In genomic region chr1:78203622-78204211, GRCm38 (mm10) we compare ENCODE assay signal across 8 mouse cellular contexts. TPM values are rescaled to one million over a fixed set of nuclear protein-coding genes. Genes with fewer than 3 reads are reported as not detected.
DNase-seq lines count a peak whose midpoint lies in the region; ATAC-seq and TF ChIP-seq lines count a peak whose summit lies in the region.

No protein-coding gene starts in this region.

- H3K9ac ChIP-seq in hindbrain, embryonic 15.5 days, result no peak overlapping the region
- peak overlapping the region; percentile 59 for H3K9ac ChIP-seq in midbrain, embryonic 12.5 days (replicated peaks)

- H3K27me3 ChIP-seq in hindbrain, embryonic 15.5 days, result peaks cover 72% of the 10 kb centered on the region
- H3K27me3 ChIP-seq in midbrain, embryonic 12.5 days, result peaks cover 93% of the 10 kb centered on the region

- intact Hi-C loops in left cerebral cortex, postnatal 25 days (cut with DNase I), result loop anchor here (5.0 kb wide), 1 partner anchor 61 kb away; no protein-coding TSS in a partner anchor

- peak overlapping the region; percentile 57 for H3K4me2 ChIP-seq in hindbrain, embryonic 15.5 days
- peak overlapping the region; percentile 59 for H3K4me2 ChIP-seq in midbrain, embryonic 12.5 days (replicated peaks)

- H3K4me3 ChIP-seq in layer of hippocampus, adult 2 months, result peak overlapping the region; percentile 45
- H3K4me3 ChIP-seq in hindbrain, embryonic 15.5 days, result peak overlapping the region; percentile 32
- peak overlapping the region; percentile 37 for H3K4me3 ChIP-seq in midbrain, embryonic 12.5 days

- TF ChIP-seq CTCF in layer of hippocampus, adult 2 months (conservative IDR thresholded peaks at IDR 0.05), result no peak

- H3K9me3 ChIP-seq in hindbrain, embryonic 15.5 days, result no peaks in the 10 kb centered on the region
- H3K9me3 ChIP-seq in midbrain, embryonic 12.5 days, result no peaks in the 10 kb centered on the region

- under 1% methylated on average over 33 of the region's 33 CpGs for WGBS in hindbrain, embryonic 15.5 days
- 1% methylated on average over 32 of the region's 33 CpGs for WGBS in midbrain, embryonic 12.5 days

- peak; percentile 69; the same call in 1 of the 2 replicates for ATAC-seq in hindbrain, embryonic 15.5 days (ENCODE audit: low FRiP score, low read depth)
- ATAC-seq in midbrain, embryonic 12.5 days (ENCODE audit: low FRiP score, low read depth), result peak; percentile 18

- DNase-seq in layer of hippocampus, adult 2 months (ENCODE audit: low spot score in 2 of 2), result no peak
- DNase-seq in layer of hippocampus, adult 9-10 months (ENCODE audit: low spot score), result no peak
- DNase-seq in embryo, embryonic 9.5 days (ENCODE audit: extremely low spot score), result peak; percentile 52
- DNase-seq in testis, postnatal 10 days (ENCODE audit: low spot score), result no peak
- no peak for DNase-seq in left cerebral cortex, postnatal 25 days (ENCODE audit: low spot score in 2 of 2)
- DNase-seq in kidney, postnatal 25 days, result no peak

- H3K4me1 ChIP-seq in hindbrain, embryonic 15.5 days (replicated peaks), result peaks cover 13% of the 10 kb centered on the region
- H3K4me1 ChIP-seq in midbrain, embryonic 12.5 days, result peaks cover 9% of the 10 kb centered on the region

- no peak overlapping the region for H3K27ac ChIP-seq in layer of hippocampus, adult 2 months
- no peak overlapping the region for H3K27ac ChIP-seq in hindbrain, embryonic 15.5 days (replicated peaks)
- peak overlapping the region; percentile 35; the same call in 1 of the 2 replicates for H3K27ac ChIP-seq in midbrain, embryonic 12.5 days (replicated peaks)

- H3K36me3 ChIP-seq in hindbrain, embryonic 15.5 days, result no peaks in the 10 kb centered on the region
- H3K36me3 ChIP-seq in midbrain, embryonic 12.5 days, result no peaks in the 10 kb centered on the region

RNA-seq across cellular contexts. Expression of gene Pax3, which starts 6.8 kb away (rescaled TPM):
- total RNA-seq in layer of hippocampus, adult 2 months (2021), result not detected
- polyA plus RNA-seq in hindbrain, embryonic 15.5 days (2015; fragmentation: Nextera tagmentation; extraction: Ambion mirVana), result 14.0 and 16.3 TPM in 2 replicates
- polyA plus RNA-seq in midbrain, embryonic 12.5 days (2016; fragmentation: Nextera tagmentation; extraction: Ambion mirVana), result 53.6 and 61.9 TPM in 2 replicates
- not detected for total RNA-seq in left cerebral cortex, postnatal 25 days (2021)
